Mouse (Mus musculus) CH12.LX (cell line): ENCODE data around the gene Rgs16. TPM values are rescaled to one million over a fixed set of nuclear protein-coding genes. Genes with fewer than 3 reads are reported as not detected.

ENCODE experiments used
- DNase-seq: peaks from one replicate; pipeline ENCODE4 v3.0.0-alpha.2; 2013; ENCODE audit errors: extremely low read depth
- H3K27ac ChIP-seq: 2 replicates; pipeline ENCODE4 v1.5.1; 2012; ENCODE audit warnings: low read depth, mild to moderate bottlenecking, control low read depth, moderate library complexity; ENCODE audit not compliant: insufficient read depth
- H3K27me3 ChIP-seq: replicated peaks from 2 replicates; pipeline ENCODE3; 2012; ENCODE audit warnings: inconsistent platforms
- H3K36me3 ChIP-seq, 2 experiments: replicated peaks in 1 of 2; 2 replicates each; pipeline versions ENCODE3 to v1.6.1; 2012; ENCODE audit warnings: inconsistent platforms in 1 of 2, low read length in 1 of 2, mild to moderate bottlenecking in 1 of 2, mixed read lengths in 1 of 2, moderate library complexity in 1 of 2; ENCODE audit not compliant: control insufficient read depth in 1 of 2, insufficient read depth in 1 of 2
- H3K4me1 ChIP-seq, 2 experiments: 2 replicates each; pipeline ENCODE4 v1.6.1; 2012; ENCODE audit warnings: inconsistent platforms in 1 of 2, moderate library complexity in 1 of 2; ENCODE audit not compliant: insufficient read depth in 2 of 2, control insufficient read depth in 1 of 2
- H3K4me2 ChIP-seq: 2 replicates; pipeline ENCODE4 v1.6.1; 2012; ENCODE audit warnings: low read depth, mild to moderate bottlenecking, control low read depth; ENCODE audit not compliant: poor library complexity, insufficient read depth, severe bottlenecking
- H3K4me3 ChIP-seq, 3 experiments: fragments of 150-350 bp in 1 of 3; sonication (generic) in 1 of 3; replicated peaks in 1 of 3; 2 replicates each; pipeline versions ENCODE3 to v1.5.1; 2011 to 2012; ENCODE audit warnings: low read depth in 2 of 3, low read length in 2 of 3, mild to moderate bottlenecking in 2 of 3, moderate library complexity in 2 of 3, control low read depth in 1 of 3, improper control_type of control experiment in 1 of 3, inconsistent platforms in 1 of 3, mixed read lengths in 1 of 3; ENCODE audit not compliant: poor library complexity in 1 of 3
- H3K79me2 ChIP-seq: replicated peaks from 2 replicates; pipeline ENCODE4 v1.6.1; 2012; ENCODE audit warnings: mild to moderate bottlenecking, moderate library complexity; ENCODE audit not compliant: control insufficient read depth, poor library complexity, insufficient read depth, severe bottlenecking; ENCODE audit errors: extremely low read depth
- H3K9ac ChIP-seq: 2 replicates; pipeline ENCODE4 v1.6.1; 2012; ENCODE audit warnings: low read depth, mild to moderate bottlenecking, control low read depth, moderate library complexity; ENCODE audit not compliant: insufficient read depth
- H3K9me3 ChIP-seq: replicated peaks from 2 replicates; pipeline ENCODE3; 2012; ENCODE audit warnings: low read length, inconsistent platforms, mixed read lengths
- BHLHE40 ChIP-seq: IDR thresholded peaks from 2 replicates; pipeline ENCODE4 v1.6.1; 2011; ENCODE audit warnings: mild to moderate bottlenecking, low read depth, low read length, improper control_type of control experiment
- CHD1 ChIP-seq: IDR thresholded peaks from 2 replicates; pipeline ENCODE4 v1.6.1; 2012; ENCODE audit warnings: low read depth, low read length, improper control_type of control experiment, inconsistent platforms
- CHD2 ChIP-seq: IDR thresholded peaks from 2 replicates; pipeline ENCODE4 v1.6.1; 2011; ENCODE audit warnings: low read length, improper control_type of control experiment
- CTCF ChIP-seq, 2 experiments: IDR thresholded peaks in 1 of 2; conservative IDR thresholded peaks in 1 of 2; 2 replicates each; pipeline ENCODE4 v1.5.1; 2011 to 2012; ENCODE audit warnings: low read depth in 2 of 2, low read length in 2 of 2, improper control_type of control experiment in 1 of 2, inconsistent platforms in 1 of 2, mild to moderate bottlenecking in 1 of 2, moderate library complexity in 1 of 2
- E2F4 ChIP-seq: IDR thresholded peaks from 2 replicates; pipeline ENCODE4 v1.6.1; 2011; ENCODE audit warnings: low read depth, low read length, improper control_type of control experiment; ENCODE audit not compliant: insufficient replicate concordance
- ELF1 ChIP-seq: IDR thresholded peaks from 2 replicates; pipeline ENCODE4 v1.6.1; 2014; ENCODE audit warnings: low read depth, mild to moderate bottlenecking, inconsistent platforms, low read length, improper control_type of control experiment
- EP300 ChIP-seq: IDR thresholded peaks from 2 replicates; pipeline ENCODE4 v1.6.1; 2011; ENCODE audit warnings: low read length, improper control_type of control experiment
- ETS1 ChIP-seq: conservative IDR thresholded peaks from 2 replicates; pipeline ENCODE4 v1.6.1; 2012; ENCODE audit warnings: low read depth, mild to moderate bottlenecking, inconsistent platforms, low read length, improper control_type of control experiment, moderate library complexity
- GABPA ChIP-seq: IDR thresholded peaks from 2 replicates; pipeline ENCODE4 v1.6.1; 2012; ENCODE audit warnings: low read depth, low read length, improper control_type of control experiment, inconsistent platforms; ENCODE audit not compliant: insufficient replicate concordance
- HCFC1 ChIP-seq: IDR thresholded peaks from 2 replicates; pipeline ENCODE4 v1.6.1; 2012; ENCODE audit warnings: low read depth, mild to moderate bottlenecking, inconsistent platforms, low read length, improper control_type of control experiment
- IRF4 ChIP-seq: IDR thresholded peaks from 2 replicates; pipeline ENCODE4 v1.6.1; 2014; ENCODE audit warnings: low read depth, mild to moderate bottlenecking, inconsistent platforms, low read length, improper control_type of control experiment
- JUN ChIP-seq: IDR thresholded peaks from 2 replicates; pipeline ENCODE4 v1.6.1; 2011; ENCODE audit warnings: low read depth, mild to moderate bottlenecking, low read length, improper control_type of control experiment, moderate library complexity; ENCODE audit not compliant: insufficient read depth
- JUND ChIP-seq: conservative IDR thresholded peaks from 2 replicates; pipeline ENCODE4 v1.6.1; 2011; ENCODE audit warnings: low read depth, low read length, improper control_type of control experiment
- KAT2A ChIP-seq: IDR thresholded peaks from 2 replicates; pipeline ENCODE4 v1.6.1; 2012; ENCODE audit warnings: low read length, improper control_type of control experiment, inconsistent platforms; ENCODE audit not compliant: insufficient replicate concordance
- MAX ChIP-seq: IDR thresholded peaks from 2 replicates; pipeline ENCODE4 v1.6.1; 2011; ENCODE audit warnings: low read length, improper control_type of control experiment
- MAZ ChIP-seq: IDR thresholded peaks from 2 replicates; pipeline ENCODE4 v1.6.1; 2012; ENCODE audit warnings: low read depth, mild to moderate bottlenecking, inconsistent platforms, low read length, improper control_type of control experiment, moderate library complexity
- MEF2A ChIP-seq: IDR thresholded peaks from 2 replicates; pipeline ENCODE4 v1.6.1; 2014; ENCODE audit warnings: low read depth, mild to moderate bottlenecking, inconsistent platforms, low read length, improper control_type of control experiment, borderline replicate concordance
- MXI1 ChIP-seq: IDR thresholded peaks from 2 replicates; pipeline ENCODE4 v1.6.1; 2011; ENCODE audit warnings: mild to moderate bottlenecking, low read depth, low read length, improper control_type of control experiment
- MYC ChIP-seq: IDR thresholded peaks from 2 replicates; pipeline ENCODE4 v1.6.1; 2011; ENCODE audit warnings: low read depth, mild to moderate bottlenecking, improper control_type of control experiment, low read length
- NELFE ChIP-seq: IDR thresholded peaks from 2 replicates; pipeline ENCODE4 v1.6.1; 2011; ENCODE audit warnings: low read depth, low read length, improper control_type of control experiment
- NRF1 ChIP-seq: IDR thresholded peaks from 2 replicates; pipeline ENCODE4 v1.6.1; 2014; ENCODE audit warnings: low read depth, mild to moderate bottlenecking, inconsistent platforms, low read length, improper control_type of control experiment, moderate library complexity
- PAX5 ChIP-seq: IDR thresholded peaks from 2 replicates; pipeline ENCODE4 v1.6.1; 2012; ENCODE audit warnings: low read length, inconsistent platforms, mixed read lengths
- POLR2A ChIP-seq: IDR thresholded peaks from 2 replicates; pipeline ENCODE4 v1.6.1; 2011; ENCODE audit warnings: low read depth, mild to moderate bottlenecking, improper control_type of control experiment, low read length
- POLR2AphosphoS2 ChIP-seq: IDR thresholded peaks from 2 replicates; pipeline ENCODE4 v1.6.1; 2011; ENCODE audit warnings: low read depth, low read length, improper control_type of control experiment
- RAD21 ChIP-seq: IDR thresholded peaks from 2 replicates; pipeline ENCODE4 v1.6.1; 2011; ENCODE audit warnings: low read depth, mild to moderate bottlenecking, low read length, improper control_type of control experiment, moderate library complexity
- RCOR1 ChIP-seq: conservative IDR thresholded peaks from 2 replicates; pipeline ENCODE4 v1.6.1; 2012; ENCODE audit warnings: low read depth, mild to moderate bottlenecking, inconsistent platforms, low read length, improper control_type of control experiment
- SIN3A ChIP-seq: IDR thresholded peaks from 2 replicates; pipeline ENCODE4 v1.6.1; 2012; ENCODE audit warnings: low read length, improper control_type of control experiment, inconsistent platforms
- SMC3 ChIP-seq: IDR thresholded peaks from 2 replicates; pipeline ENCODE4 v1.6.1; 2011; ENCODE audit warnings: low read depth, low read length, improper control_type of control experiment
- TBP ChIP-seq: conservative IDR thresholded peaks from 2 replicates; pipeline ENCODE4 v1.6.1; 2011; ENCODE audit warnings: low read depth, low read length, improper control_type of control experiment
- TCF12 ChIP-seq: IDR thresholded peaks from 2 replicates; pipeline ENCODE4 v1.6.1; 2014; ENCODE audit warnings: low read depth, mild to moderate bottlenecking, inconsistent platforms, low read length, improper control_type of control experiment
- UBTF ChIP-seq: IDR thresholded peaks from 2 replicates; pipeline ENCODE4 v1.6.1; 2012; ENCODE audit warnings: low read depth, mild to moderate bottlenecking, inconsistent platforms, low read length, improper control_type of control experiment, moderate library complexity
- USF1 ChIP-seq: IDR thresholded peaks from 2 replicates; pipeline ENCODE4 v1.6.1; 2014; ENCODE audit warnings: low read depth, mild to moderate bottlenecking, inconsistent platforms, low read length, improper control_type of control experiment
- ZKSCAN1 ChIP-seq: IDR thresholded peaks from 2 replicates; pipeline ENCODE4 v1.6.1; 2012; ENCODE audit warnings: low read depth, inconsistent platforms, low read length, improper control_type of control experiment, borderline replicate concordance
- ZMIZ1 ChIP-seq: IDR thresholded peaks from 2 replicates; pipeline ENCODE4 v1.6.1; 2012; ENCODE audit warnings: low read depth, mild to moderate bottlenecking, inconsistent platforms, low read length, improper control_type of control experiment
- ZNF384 ChIP-seq: IDR thresholded peaks from 2 replicates; pipeline ENCODE4 v1.6.1; 2012; ENCODE audit warnings: low read depth, low read length, improper control_type of control experiment, inconsistent platforms
- dilution Hi-C: fragments of 300-500 bp; cut with MboI; formaldehyde crosslinking; loops from 2 replicates; pipeline ENCODE4 v1.14.3; 2020; ENCODE audit warnings: low sequenced_read_pairs; ENCODE audit not compliant: extremely low pct_unique_long_range_greater_than_20kb, extremely low pct_ligation_motif_present
- in situ Hi-C: fragments of 300-500 bp; cut with MboI; formaldehyde crosslinking; loops from 3 replicates; pipeline ENCODE4 v1.14.3; 2019; ENCODE audit warnings: low sequenced_read_pairs, low pct_ligation_motif_present, low pct_unique_long_range_greater_than_20kb, mixed read lengths
- polyA plus RNA-seq: library from polyadenylated mRNA; unstranded; fragments of >175 nt; gene quantifications from 2 replicates; pipeline ENCODE4 v1.2.1, GENCODE M21; 2012; ENCODE audit warnings: low read depth; ENCODE audit not compliant: insufficient read length
- total RNA-seq, 2 experiments: library from RNA; depleted of rRNA; stranded (reverse); fragments of 300-350 nt in 1 of 2; fragments of >200 nt in 1 of 2; gene quantifications; 2 replicates each; pipeline ENCODE4 v1.2.3; 2012 to 2014

The Rgs16 gene
- total and polyA plus RNA-seq, 3 experiments, result 0.15 to 0.26 (median 0.21) TPM

DNA sequence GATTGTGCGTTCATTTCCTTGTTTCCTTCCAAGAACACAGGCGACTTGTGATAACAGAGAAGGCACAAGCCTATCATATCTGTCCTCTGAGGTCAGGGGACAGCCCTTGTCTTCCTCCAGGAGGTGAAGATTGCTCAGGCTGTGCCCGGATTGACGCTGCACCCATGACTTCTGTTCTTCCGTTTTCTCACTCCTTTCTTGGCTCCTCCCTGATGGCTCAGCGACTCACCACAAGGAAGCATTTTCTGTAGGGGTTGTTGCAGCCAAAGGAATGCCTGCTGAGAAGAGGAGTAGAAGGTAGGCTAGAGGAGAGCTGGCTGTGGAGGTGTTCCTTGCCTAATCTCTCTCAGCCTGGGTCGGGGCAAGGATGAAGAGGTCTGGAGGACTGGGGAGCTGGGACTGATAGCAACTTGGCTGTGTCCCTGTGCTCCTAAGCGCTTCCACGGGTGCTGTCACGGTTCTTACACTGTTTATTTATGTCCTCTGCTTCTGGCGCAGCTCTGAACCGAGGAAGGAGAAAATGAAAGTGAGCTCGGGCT, 11.7 kb downstream of the Rgs16 start:
- peak overlapping the region; percentile 73 for H3K9ac ChIP-seq
- dilution Hi-C loops, result no loop called here
- TF ChIP-seq NRF1 (0 out of 2 replicates have a peak, but pooled peaks have one; percentile 7), PAX5 (no peak), ZKSCAN1 (no peak), RAD21 (no peak), UBTF (no peak), TBP (peak; percentile 77; the same call in 1 of the 2 replicates), TCF12 (peak; percentile 71; the same call in 1 of the 2 replicates), ZNF384 (no peak), MYC (no peak), BHLHE40 (no peak), CTCF (conservative IDR thresholded peaks at IDR 0.05 in 1 of 2, IDR thresholded peaks at IDR 0.05 in 1 of 2; ENCODE audit: low read depth in 2 of 2, low read length in 2 of 2) (no peak), SIN3A (peak; percentile 3; the same call in 1 of the 2 replicates), SMC3 (no peak), CHD1 (no peak), POLR2A (peak; percentile 55), ETS1 (no peak), MAZ (0 out of 2 replicates have a peak, but pooled peaks have one; percentile 13), ELF1 (peak; percentile 59; the same call in 1 of the 2 replicates), CHD2 (no peak), MXI1 (no peak; the same call in 1 of the 2 replicates), JUND (no peak), JUN (no peak), IRF4 (no peak), NELFE (peak; percentile 46), POLR2AphosphoS2 (no peak), GABPA (no peak), HCFC1 (0 out of 2 replicates have a peak, but pooled peaks have one; percentile 20), RCOR1 (no peak), E2F4 (no peak), MEF2A (peak; percentile 36; the same call in 1 of the 2 replicates), KAT2A (no peak), USF1 (no peak), EP300 (no peak), MAX (peak; percentile 54; the same call in 1 of the 2 replicates), ZMIZ1 (no peak)
- peak overlapping the region; percentile 18 for H3K27ac ChIP-seq
- DNase-seq, result peak; percentile 80
- H3K27me3 ChIP-seq, result no peaks in the 10 kb centered on the region
- H3K9me3 ChIP-seq, result no peaks in the 10 kb centered on the region
- H3K4me1 ChIP-seq, result peaks cover 3 to 51% of the 10 kb centered on the region in 2 experiments; a peak in 3 of 4 replicates
- in situ Hi-C loops, result no loop called here
- H3K4me2 ChIP-seq, result peak overlapping the region; percentile 74
- H3K36me3 ChIP-seq, result peaks cover 4 to 30% of the 10 kb centered on the region in 2 experiments
- peak overlapping the region; percentile 62 to 71 (median 63) for H3K4me3 ChIP-seq
- H3K79me2 ChIP-seq, result no peaks in the 10 kb centered on the region
